Mouse (Mus musculus) embryonic fibroblast, embryonic 13.5 days (primary cell): Measurements from ENCODE around the gene Tmem143. TPM values are rescaled to one million over a fixed set of nuclear protein-coding genes. Genes with fewer than 3 reads are reported as not detected.
"Not testable (repeated sequence)": the region's sequence is repeated elsewhere in the genome, so short reads cannot be mapped to it uniquely, and the experiment has no call there.

Source experiments
- H3K27ac ChIP-seq: 2 replicates; pipeline ENCODE4 v1.5.1; 2012; ENCODE audit warnings: low read length, control low read depth, inconsistent platforms; ENCODE audit not compliant: insufficient read depth
- H3K4me1 ChIP-seq: 2 replicates; pipeline ENCODE4 v1.6.1; 2011; ENCODE audit warnings: low read length; ENCODE audit not compliant: control insufficient read depth, insufficient read depth
- H3K4me3 ChIP-seq: 2 replicates; pipeline ENCODE4 v1.5.1; 2011; ENCODE audit warnings: mild to moderate bottlenecking, control low read depth, low read length; ENCODE audit not compliant: insufficient read depth
- CTCF ChIP-seq: IDR thresholded peaks from 2 replicates; pipeline ENCODE4 v1.5.1; 2011; ENCODE audit warnings: mild to moderate bottlenecking, control low read depth, low read length, moderate library complexity, borderline replicate concordance; ENCODE audit not compliant: insufficient read depth
- POLR2A ChIP-seq: IDR thresholded peaks from 2 replicates; pipeline ENCODE4 v1.6.1; 2011; ENCODE audit warnings: low read depth, mild to moderate bottlenecking, control low read depth, low read length, moderate library complexity
- polyA plus RNA-seq: library from polyadenylated mRNA; stranded (reverse); fragments of >200 nt; gene quantifications from 2 replicates; pipeline ENCODE4 v1.2.4, GENCODE M21; 2011; ENCODE audit warnings: low read depth; ENCODE audit not compliant: missing spikeins, insufficient read length

Gene Tmem143
- polyA plus RNA-seq, 1 experiment = 18.0 TPM

DNA sequence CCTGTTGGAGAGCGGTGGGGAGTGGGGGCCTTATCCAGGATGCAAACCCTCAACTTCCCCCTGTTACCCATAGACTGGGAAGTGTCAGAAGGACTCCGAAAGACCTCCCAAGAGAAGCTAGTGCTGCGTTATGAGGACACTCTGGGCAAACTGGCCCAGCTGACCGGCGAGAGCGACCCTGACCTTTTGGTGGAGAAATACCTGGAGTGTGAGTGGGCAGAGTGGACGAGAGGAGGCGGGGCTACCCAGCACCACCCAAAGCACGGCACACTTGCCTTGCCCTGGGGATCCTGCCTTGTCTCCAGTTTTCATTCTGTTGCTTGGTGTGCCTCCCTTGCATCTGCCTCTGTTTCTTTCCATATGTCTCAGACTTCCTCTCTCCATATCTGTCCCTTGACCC is 45.2 kb downstream of the Tmem143 start:
- H3K4me3 ChIP-seq = no peak overlapping the region
- TF ChIP-seq CTCF (no peak), POLR2A (no peak)
- H3K27ac ChIP-seq = no peak overlapping the region
- H3K4me1 ChIP-seq = no peaks in the 10 kb centered on the region

GRCm38 (mm10) chr7:45943280-45943679 is 46.5 kb downstream of the Tmem143 start:
- not testable (repeated sequence) for H3K4me3 ChIP-seq, H3K4me1 ChIP-seq, H3K27ac ChIP-seq

DNA sequence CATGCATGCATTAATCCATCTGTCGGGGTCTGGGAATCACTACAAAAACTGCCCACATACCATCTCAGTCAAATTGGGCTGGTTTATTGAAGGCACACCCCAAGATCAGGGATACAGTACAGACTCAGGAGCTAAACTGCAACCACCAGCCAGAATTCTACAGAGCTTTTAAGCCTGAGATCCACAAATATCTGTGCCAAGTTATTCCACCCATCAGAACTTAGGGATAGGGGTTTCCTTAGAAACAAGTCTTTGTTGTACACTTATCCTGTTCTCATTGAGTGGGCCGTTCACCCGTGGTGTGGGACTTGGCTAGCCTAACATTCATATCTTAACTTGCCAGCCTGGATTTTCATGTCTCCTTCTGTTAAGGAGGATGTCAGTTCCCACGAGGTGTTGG is 52.3 kb downstream of the Tmem143 start:
- Histone ChIP-seq H3K27ac (no peak overlapping the region), H3K4me3 (no peak overlapping the region), H3K4me1 (no peaks in the 10 kb centered on the region)
- TF ChIP-seq CTCF (no peak), POLR2A (no peak)

DNA sequence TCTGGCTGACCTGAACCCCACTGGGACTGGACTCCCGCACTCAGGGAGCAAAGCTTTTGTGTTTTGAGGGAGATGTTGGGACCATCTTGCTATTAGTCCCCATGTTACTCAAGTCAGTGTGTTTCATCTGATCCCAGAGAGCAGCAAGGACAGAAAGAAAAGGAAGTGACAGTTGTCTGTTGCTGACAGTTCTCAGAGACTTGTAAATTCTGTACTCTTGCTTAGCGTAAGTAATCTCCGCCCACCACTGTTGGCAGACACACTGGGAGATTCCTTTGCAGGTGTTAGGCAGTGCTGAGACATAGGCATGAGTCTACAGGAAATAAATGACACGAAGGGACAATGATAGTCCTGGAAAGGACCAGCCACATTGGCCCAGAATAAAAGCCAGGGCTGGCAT is 59.9 kb downstream of the Tmem143 start:
- H3K4me1 ChIP-seq = no peaks in the 10 kb centered on the region
- H3K4me3 ChIP-seq = no peak overlapping the region
- TF ChIP-seq CTCF = no peak
- TF ChIP-seq POLR2A = no peak
- H3K27ac ChIP-seq = no peak overlapping the region

Other genes with a start within 250 kb of the Tmem143 start
- gene Fut2, start 230.5 kb upstream of the Tmem143 start, polyA plus RNA-seq = not detected in 2 replicates
- 0.58 TPM in 1 of 2 replicates, not detected in the other for gene Ntn5, start 212.9 kb upstream of the Tmem143 start, polyA plus RNA-seq
- gene Sec1, start 202.5 kb upstream of the Tmem143 start, polyA plus RNA-seq = 0.21 TPM in 1 of 2 replicates, not detected in the other
- gene Car11, start 197.1 kb upstream of the Tmem143 start, polyA plus RNA-seq = 6.6 and 6.8 TPM in 2 replicates
- 15.9 and 17.0 TPM in 2 replicates for gene Dbp, start 191.9 kb upstream of the Tmem143 start, polyA plus RNA-seq
- 1,118 and 1,143 TPM in 2 replicates for gene Rpl18, start 181.5 kb upstream of the Tmem143 start, polyA plus RNA-seq
- gene Sphk2, start 178.9 kb upstream of the Tmem143 start, polyA plus RNA-seq = 19.0 and 19.1 TPM in 2 replicates
- gene Fam83e, start 175.7 kb upstream of the Tmem143 start, polyA plus RNA-seq = not detected in 2 replicates
- not detected in 2 replicates for gene Spaca4, start 171.1 kb upstream of the Tmem143 start, polyA plus RNA-seq
- gene Lmtk3, start 113.2 kb upstream of the Tmem143 start, polyA plus RNA-seq = 5.5 and 8.7 TPM in 2 replicates
- 0.44 TPM in 1 of 2 replicates, not detected in the other for gene Sult2b1, start 112.3 kb upstream of the Tmem143 start, polyA plus RNA-seq
- gene Cyth2, start 82.4 kb upstream of the Tmem143 start, polyA plus RNA-seq = 63.7 and 69.6 TPM in 2 replicates
- gene Kcnj14, start 72.2 kb upstream of the Tmem143 start, polyA plus RNA-seq = not detected in 2 replicates
- 13.5 and 17.6 TPM in 2 replicates for gene Grwd1, start 66.0 kb upstream of the Tmem143 start, polyA plus RNA-seq
- 283 and 303 TPM in 2 replicates for gene Kdelr1, start 24.2 kb upstream of the Tmem143 start, polyA plus RNA-seq
- 1.8 and 2.1 TPM in 2 replicates for gene Grin2d, start 18.6 kb upstream of the Tmem143 start, polyA plus RNA-seq
- not detected in 2 replicates for gene Syngr4, start 227 bp upstream of the Tmem143 start, polyA plus RNA-seq
- 373 and 394 TPM in 2 replicates for gene Emp3, start 24.5 kb downstream of the Tmem143 start, polyA plus RNA-seq
- gene Ccdc114, start 27.1 kb downstream of the Tmem143 start, polyA plus RNA-seq = 0.73 and 1.1 TPM in 2 replicates
- gene Abcc6, start 133.4 kb downstream of the Tmem143 start, polyA plus RNA-seq = 0.14 TPM in 1 of 2 replicates, not detected in the other
- 52.2 and 80.0 TPM in 2 replicates for gene Nomo1, start 136.8 kb downstream of the Tmem143 start, polyA plus RNA-seq
- gene Kcnj11, start 203.8 kb downstream of the Tmem143 start, polyA plus RNA-seq = not detected in 2 replicates